Mouse (Mus musculus) layer of hippocampus, adult 8-10 months (tissue): ENCODE data around the gene Mcm8. TPM values are rescaled to one million over a fixed set of nuclear protein-coding genes. Genes with fewer than 3 reads are reported as not detected.

Source experiments
- DNase-seq, 2 experiments: peaks; one replicate each; pipeline ENCODE4 v3.0.0; 2022; ENCODE audit warnings: low spot score in 2 of 2
- total RNA-seq, 4 experiments: library from RNA; stranded (reverse); gene quantifications; 2 replicates each; pipeline ENCODE4 v1.2.4; 2022

Gene Mcm8
- total RNA-seq, 4 experiments from 2014 or later: 3.7 to 4.7 (median 4.1) TPM

GRCm38 (mm10) chr2:132871663-132872062, 55.7 kb downstream of the Mcm8 start:
- DNase-seq: no peak

- no peak for DNase-seq
Observed at GRCm38 (mm10) chr2:132873657-132874326, 57.9 kb downstream of the Mcm8 start.

GRCm38 (mm10) chr2:132876991-132877390, 61.0 kb downstream of the Mcm8 start:
- no peak for DNase-seq

GRCm38 (mm10) chr2:132879261-132880044, 63.5 kb downstream of the Mcm8 start:
- DNase-seq: peak in 1 of 2 experiments; percentile 15

- no peak for DNase-seq
Observed at GRCm38 (mm10) chr2:132880844-132881645, 65.1 kb downstream of the Mcm8 start, which contains the start of gene Lrrn4. Gene Lrrn4 (minus strand): TSS chr2:132880891.

- DNase-seq: no peak
Observed at GRCm38 (mm10) chr2:132884303-132884967, 68.5 kb downstream of the Mcm8 start.

GRCm38 (mm10) chr2:132885312-132885711, 69.4 kb downstream of the Mcm8 start:
- DNase-seq: no peak

Other genes starting within 250 kb of the Mcm8 start
- 10 to 100 TPM; 65.3 to 79.3 (median 70.9) TPM for gene Gpcpd1, start 228.4 kb upstream of the Mcm8 start, total RNA-seq
- gene Shld1, start 129.2 kb upstream of the Mcm8 start, total RNA-seq: 10 to 100 TPM in 3 of 4 experiments, 1 to 10 TPM in 1; 8.6 to 13.6 (median 12.4) TPM
- 100 to 1,000 TPM; 254 to 300 (median 278) TPM for gene Chgb, start 34.9 kb upstream of the Mcm8 start, total RNA-seq
- gene Trmt6, start 86 bp upstream of the Mcm8 start, total RNA-seq: 10 to 100 TPM; 28.9 to 37.1 (median 33.3) TPM
- 10 to 100 TPM; 34.4 to 43.9 (median 39.4) TPM for gene Crls1, start 30.5 kb downstream of the Mcm8 start, total RNA-seq
- 1 to 10 TPM in 3 of 4 experiments, under 1 TPM in 1; 0.92 to 1.3 (median 1.2) TPM for gene Lrrn4, start 64.8 kb downstream of the Mcm8 start, total RNA-seq
- gene Fermt1, start 129.8 kb downstream of the Mcm8 start, total RNA-seq: 1 to 10 TPM; 1.1 to 1.6 (median 1.4) TPM